8 mouse cellular contexts compared by ENCODE assay signal in genomic region chr16:90187453-90187852, GRCm38 (mm10). TPM values are rescaled to one million over a fixed set of nuclear protein-coding genes. Genes with fewer than 3 reads are reported as not detected.
A peak's percentile ranks its signal among the peaks of the same experiment; 100 is the strongest.
DNase-seq lines count a peak whose midpoint lies in the region; ATAC-seq and TF ChIP-seq lines count a peak whose summit lies in the region.

No protein-coding gene starts in this region.

- TF ChIP-seq POLR2A in bone marrow, adult 2 months (IDR thresholded peaks at IDR 0.05; ENCODE audit: borderline replicate concordance, control insufficient read depth, low read depth, low read length): no peak

- H3K4me1 ChIP-seq in bone marrow, adult 2 months (ENCODE audit: control insufficient read depth, insufficient read depth, low read length): no peaks in the 10 kb centered on the region
- 0 out of 2 replicates have a peak, but pooled peaks cover 2% of the 10 kb centered on the region for H3K4me1 ChIP-seq in heart, embryonic 16.5 days (ENCODE audit: control insufficient read depth, insufficient read depth, low read length)
- 0 out of 2 replicates have a peak, but pooled peaks cover 5% of the 10 kb centered on the region for H3K4me1 ChIP-seq in limb, embryonic 12.5 days (replicated peaks)
- H3K4me1 ChIP-seq in neural tube, embryonic 11.5 days (ENCODE audit: control insufficient read depth, insufficient read depth, low read length): no peaks in the 10 kb centered on the region

- no peak; the same call in 1 of the 2 replicates for ATAC-seq in heart, embryonic 16.5 days (replicated peaks; ENCODE audit: extremely low read depth, insufficient read depth, low FRiP score)
- ATAC-seq in limb, embryonic 12.5 days (ENCODE audit: insufficient number of reproducible peaks, insufficient read depth, low FRiP score, low TSS enrichment, low read depth): peak; percentile 48
- ATAC-seq in neural tube, embryonic 11.5 days (ENCODE audit: insufficient read depth, low FRiP score, low TSS enrichment): peak; percentile 35; the same call in 1 of the 2 replicates

- no peak overlapping the region for H3K9ac ChIP-seq in heart, embryonic 16.5 days (ENCODE audit: low read length)
- H3K9ac ChIP-seq in limb, embryonic 12.5 days (replicated peaks): no peak overlapping the region
- H3K9ac ChIP-seq in neural tube, embryonic 11.5 days (ENCODE audit: low read length): no peak overlapping the region

- H3K36me3 ChIP-seq in heart, embryonic 16.5 days (ENCODE audit: control insufficient read depth, insufficient read depth): no peaks in the 10 kb centered on the region
- no peaks in the 10 kb centered on the region for H3K36me3 ChIP-seq in limb, embryonic 12.5 days
- no peaks in the 10 kb centered on the region for H3K36me3 ChIP-seq in neural tube, embryonic 11.5 days (ENCODE audit: control insufficient read depth, insufficient read depth, low read length)

- peak; percentile 28 for TF ChIP-seq CTCF in left cerebral cortex, adult 2 months (IDR thresholded peaks at IDR 0.05)
- peak; percentile 48 for TF ChIP-seq CTCF in bone marrow, adult 2 months (IDR thresholded peaks at IDR 0.05; ENCODE audit: control insufficient read depth, insufficient read depth, low read length)

- no peak overlapping the region for H3K27ac ChIP-seq in left cerebral cortex, adult 2 months
- H3K27ac ChIP-seq in bone marrow, adult 2 months (ENCODE audit: control insufficient read depth, insufficient read depth, low read depth, low read length, poor library complexity): no peak overlapping the region
- no peak overlapping the region for H3K27ac ChIP-seq in heart, embryonic 16.5 days (ENCODE audit: low read length)
- no peak overlapping the region for H3K27ac ChIP-seq in limb, embryonic 12.5 days
- H3K27ac ChIP-seq in neural tube, embryonic 11.5 days (ENCODE audit: low read depth, low read length): no peak overlapping the region

- intact Hi-C loops in left cerebral cortex, adult 2 months (cut with DNase I): loop anchor here (5.0 kb wide), 1 partner anchor 245 kb away; no protein-coding TSS in a partner anchor
- intact Hi-C loops in left cerebral cortex, postnatal 36 days (cut with DNase I): loop anchor here (2.0 kb wide), 1 partner anchor 343 kb away; no protein-coding TSS in a partner anchor

- 7% methylated on average over 13 of the region's 13 CpGs for WGBS in bone marrow, adult 2 months
- 26% methylated on average over 13 of the region's 13 CpGs for WGBS in heart, embryonic 16.5 days
- WGBS in limb, embryonic 12.5 days: 20% methylated on average over 13 of the region's 13 CpGs
- WGBS in neural tube, embryonic 11.5 days: 30% methylated on average over 13 of the region's 13 CpGs

- peak overlapping the region; percentile 10; the same call in 1 of the 2 replicates for H3K4me2 ChIP-seq in heart, embryonic 16.5 days (ENCODE audit: low read depth, low read length)
- no peak overlapping the region for H3K4me2 ChIP-seq in limb, embryonic 12.5 days
- H3K4me2 ChIP-seq in neural tube, embryonic 11.5 days (ENCODE audit: low read depth): no peak overlapping the region

- no peak overlapping the region for H3K4me3 ChIP-seq in left cerebral cortex, adult 2 months
- no peak overlapping the region for H3K4me3 ChIP-seq in bone marrow, adult 2 months (replicated peaks; ENCODE audit: control insufficient read depth, low read depth, low read length)
- no peak overlapping the region for H3K4me3 ChIP-seq in heart, embryonic 16.5 days (ENCODE audit: low read length)
- H3K4me3 ChIP-seq in limb, embryonic 12.5 days (replicated peaks): no peak overlapping the region
- no peak overlapping the region for H3K4me3 ChIP-seq in neural tube, embryonic 11.5 days (ENCODE audit: low read depth, low read length)

- H3K27me3 ChIP-seq in heart, embryonic 16.5 days (ENCODE audit: control insufficient read depth, insufficient read depth, low read length): no peaks in the 10 kb centered on the region
- no peaks in the 10 kb centered on the region for H3K27me3 ChIP-seq in limb, embryonic 12.5 days
- no peaks in the 10 kb centered on the region for H3K27me3 ChIP-seq in neural tube, embryonic 11.5 days (ENCODE audit: control insufficient read depth, insufficient read depth, low read length)

- DNase-seq in left cerebral cortex, adult 2 months (ENCODE audit: extremely low spot score in 1 of 2, low spot score in 2 of 2): no peak
- no peak for DNase-seq in left cerebral cortex, postnatal 36 days (ENCODE audit: low spot score in 2 of 2)
- peak; percentile 53 for DNase-seq in neural tube, embryonic 11.5 days (ENCODE audit: low spot score)
- no peak for DNase-seq in frontal cortex, postnatal 36 days (ENCODE audit: low spot score in 2 of 2)
- no peak for DNase-seq in thymus, postnatal 0 days (ENCODE audit: low spot score)

- no peaks in the 10 kb centered on the region for H3K9me3 ChIP-seq in heart, embryonic 16.5 days (replicated peaks; ENCODE audit: control insufficient read depth, low read length)
- H3K9me3 ChIP-seq in limb, embryonic 12.5 days: no peaks in the 10 kb centered on the region
- no peaks in the 10 kb centered on the region for H3K9me3 ChIP-seq in neural tube, embryonic 11.5 days (ENCODE audit: control insufficient read depth, low read length)

RNA-seq across cellular contexts. Expression of gene Sod1, which starts 33.1 kb away (rescaled TPM):
- 100 to 1,000 TPM; 411 TPM for total RNA-seq in left cerebral cortex, adult 2 months (2021)
- total RNA-seq in left cerebral cortex, postnatal 36 days (2021): 100 to 1,000 TPM; 400 to 436 TPM
- 491 and 690 TPM in 2 replicates for polyA plus RNA-seq in bone marrow, adult 2 months (2011; ENCODE audit: insufficient read depth, insufficient read length, low replicate concordance, missing spikeins)
- 765 and 884 TPM in 2 replicates for polyA plus RNA-seq in heart, embryonic 16.5 days (2015; fragmentation: Nextera tagmentation; extraction: Ambion mirVana)
- polyA plus RNA-seq in limb, embryonic 12.5 days (2016; fragmentation: Nextera tagmentation; extraction: Ambion mirVana): 1,101 and 1,134 TPM in 2 replicates
- polyA plus RNA-seq in neural tube, embryonic 11.5 days (2014; fragmentation: Nextera tagmentation; extraction: Ambion mirVana): 1,073 and 1,078 TPM in 2 replicates
- polyA plus RNA-seq in thymus, postnatal 0 days (2015; fragmentation: Nextera tagmentation; extraction: Ambion mirVana): 1,237 and 1,253 TPM in 2 replicates

RNA-seq across cellular contexts. Expression of gene Tiam1, which starts 43.9 kb away (rescaled TPM):
- 100 to 1,000 TPM; 107 to 120 TPM for total RNA-seq in left cerebral cortex, adult 2 months (2021)
- total RNA-seq in left cerebral cortex, postnatal 36 days (2021): 100 to 1,000 TPM in 1 of 2 experiments, 10 to 100 TPM in 1; 96.9 to 124 TPM
- 8.3 and 10.7 TPM in 2 replicates for polyA plus RNA-seq in bone marrow, adult 2 months (2011; ENCODE audit: insufficient read depth, insufficient read length, low replicate concordance, missing spikeins)
- 6.9 and 9.4 TPM in 2 replicates for polyA plus RNA-seq in heart, embryonic 16.5 days (2015; fragmentation: Nextera tagmentation; extraction: Ambion mirVana)
- 49.5 and 59.7 TPM in 2 replicates for polyA plus RNA-seq in limb, embryonic 12.5 days (2016; fragmentation: Nextera tagmentation; extraction: Ambion mirVana)
- polyA plus RNA-seq in neural tube, embryonic 11.5 days (2014; fragmentation: Nextera tagmentation; extraction: Ambion mirVana): 24.8 and 27.7 TPM in 2 replicates
- 25.6 and 32.7 TPM in 2 replicates for polyA plus RNA-seq in thymus, postnatal 0 days (2015; fragmentation: Nextera tagmentation; extraction: Ambion mirVana)
